Mouse (Mus musculus) skeletal muscle tissue, adult 2 months (tissue): ENCODE measurements at regions not wholly inside any gene's neighbourhood (a gene's known extent, or its start where the extent isn't known, plus 50 kb on each side); places are given as distances from the start of the nearest gene placed in this dataset.

Source experiments
- DNase-seq: peaks from one replicate; pipeline ENCODE4 v3.0.0-alpha.2; 2012; ENCODE audit warnings: low read depth, low spot score

GRCm38 (mm10) chr15:25305801-25306200 lies 107.8 kb downstream of the Basp1 start:
- DNase-seq: no peak

- no peak for DNase-seq
These were observed 110.2 kb downstream of the Basp1 start for GRCm38 (mm10) chr15:25303379-25303778.

- no peak for DNase-seq
These were observed 110.8 kb downstream of the Basp1 start for GRCm38 (mm10) chr15:25302671-25303294.

- DNase-seq: peak; percentile 24
These were observed 111.8 kb downstream of the Basp1 start for GRCm38 (mm10) chr15:25301810-25302209.

- no peak for DNase-seq
These were observed 116.3 kb downstream of the Basp1 start for GRCm38 (mm10) chr15:25297278-25297677.

GRCm38 (mm10) chr15:25296714-25297113 lies 116.8 kb downstream of the Basp1 start:
- no peak for DNase-seq

GRCm38 (mm10) chr15:25295753-25296152 lies 117.8 kb downstream of the Basp1 start:
- no peak for DNase-seq

- no peak for DNase-seq
These were observed 122.3 kb downstream of the Basp1 start for GRCm38 (mm10) chr15:25291231-25291691.

- DNase-seq: no peak
These were observed 125.7 kb downstream of the Basp1 start for GRCm38 (mm10) chr15:25287850-25288249.

- DNase-seq: no peak
These were observed 129.0 kb downstream of the Basp1 start for GRCm38 (mm10) chr15:25284354-25285199.

- DNase-seq: no peak
These were observed 129.9 kb downstream of the Basp1 start for GRCm38 (mm10) chr15:25283713-25284112.

GRCm38 (mm10) chr15:25282346-25282745 lies 131.2 kb downstream of the Basp1 start:
- no peak for DNase-seq

- DNase-seq: no peak
These were observed 131.6 kb downstream of the Basp1 start for GRCm38 (mm10) chr15:25281942-25282341.

- DNase-seq: no peak
These were observed 135.0 kb downstream of the Basp1 start for GRCm38 (mm10) chr15:25278317-25279156.

- no peak for DNase-seq
These were observed 137.3 kb downstream of the Basp1 start for GRCm38 (mm10) chr15:25276227-25276626.

GRCm38 (mm10) chr15:25271886-25272285 lies 141.7 kb downstream of the Basp1 start:
- DNase-seq: no peak

- DNase-seq: no peak
These were observed 143.2 kb downstream of the Basp1 start for GRCm38 (mm10) chr15:25270349-25270748.

- peak; percentile 49 for DNase-seq
These were observed 144.1 kb downstream of the Basp1 start for GRCm38 (mm10) chr15:25269345-25269996.

GRCm38 (mm10) chr15:25268436-25268835 lies 145.1 kb downstream of the Basp1 start:
- DNase-seq: no peak

- no peak for DNase-seq
These were observed 146.1 kb downstream of the Basp1 start for GRCm38 (mm10) chr15:25267509-25267908.
